Mouse (Mus musculus): ENCODE results near the gene Gm10139. TPM values are rescaled to one million over a fixed set of nuclear protein-coding genes. Genes with fewer than 3 reads are reported as not detected.
"Not testable (repeated sequence)": the region's sequence is repeated elsewhere in the genome, so short reads cannot be mapped to it uniquely, and the experiment has no call there.

Gene Gm10139
- not detected in 2 replicates for polyA plus RNA-seq (2014; fragmentation: Nextera tagmentation; extraction: Ambion mirVana)

GRCm38 (mm10) chr13:65512378-65512777 is at the start of gene Gm10139:
Gene Gm10139, plus strand, starts transcription at chr13:65512678.
- H3K4me3 ChIP-seq (ENCODE audit: low read depth, low read length); H3K9ac ChIP-seq (ENCODE audit: low read length); ATAC-seq (ENCODE audit: low FRiP score); H3K4me1 ChIP-seq (ENCODE audit: control insufficient read depth, insufficient read depth, low read length); H3K36me3 ChIP-seq (ENCODE audit: control insufficient read depth, insufficient read depth, low read length); H3K27ac ChIP-seq (ENCODE audit: low read depth, low read length); H3K9me3 ChIP-seq (ENCODE audit: control insufficient read depth, low read length); DNase-seq (ENCODE audit: low spot score, missing footprints); H3K27me3 ChIP-seq (ENCODE audit: control insufficient read depth, insufficient read depth, low read length); H3K4me2 ChIP-seq: not testable (repeated sequence)
- WGBS = 80% methylated on average over 1 of the region's 3 CpGs

- not testable (repeated sequence) for H3K9ac ChIP-seq (ENCODE audit: low read length); H3K36me3 ChIP-seq (ENCODE audit: control insufficient read depth, insufficient read depth, low read length); H3K9me3 ChIP-seq (ENCODE audit: control insufficient read depth, low read length); H3K4me3 ChIP-seq (ENCODE audit: low read depth, low read length); H3K27me3 ChIP-seq (ENCODE audit: control insufficient read depth, insufficient read depth, low read length); H3K4me2 ChIP-seq; DNase-seq (ENCODE audit: low spot score, missing footprints); H3K27ac ChIP-seq (ENCODE audit: low read depth, low read length); ATAC-seq (ENCODE audit: low FRiP score); H3K4me1 ChIP-seq (ENCODE audit: control insufficient read depth, insufficient read depth, low read length)
- WGBS = 75% methylated on average over 4 of the region's 4 CpGs
These were observed 45.2 kb downstream of the Gm10139 start for GRCm38 (mm10) chr13:65557636-65558035.

Other genes with a start within 250 kb of the Gm10139 start
- gene Zfp369, start 233.9 kb upstream of the Gm10139 start, polyA plus RNA-seq (2014; fragmentation: Nextera tagmentation; extraction: Ambion mirVana) = 19.7 and 20.7 TPM in 2 replicates

All from midbrain, embryonic 11.5 days (tissue).